Mouse (Mus musculus) megakaryocyte, embryonic 14.5 days (primary cell): Measurements from ENCODE around the gene Tbcd. TPM values are rescaled to one million over a fixed set of nuclear protein-coding genes. Genes with fewer than 3 reads are reported as not detected.

Source experiments
- H3K27me3 ChIP-seq: replicated peaks from 2 replicates; pipeline ENCODE3; 2012; ENCODE audit warnings: inconsistent platforms
- H3K36me3 ChIP-seq: replicated peaks from 2 replicates; pipeline ENCODE3; 2012; ENCODE audit warnings: low read length, inconsistent platforms, mixed read lengths
- H3K4me1 ChIP-seq: 2 replicates; pipeline ENCODE4 v1.6.1; 2012; ENCODE audit warnings: inconsistent platforms
- H3K4me3 ChIP-seq: replicated peaks from 2 replicates; pipeline ENCODE3; 2012; ENCODE audit warnings: moderate library complexity, mild to moderate bottlenecking, inconsistent platforms
- H3K9me3 ChIP-seq: 2 replicates; pipeline ENCODE4 v1.6.1; 2012; ENCODE audit warnings: inconsistent platforms
- FLI1 ChIP-seq: IDR thresholded peaks from 2 replicates; pipeline ENCODE4 v1.6.1; 2012; ENCODE audit warnings: low read length, inconsistent platforms, mixed read lengths
- GATA1 ChIP-seq: IDR thresholded peaks from 3 replicates; pipeline ENCODE4 v1.6.1; 2012; ENCODE audit warnings: mixed read lengths, low read length, inconsistent platforms, borderline replicate concordance
- polyA plus RNA-seq: library from polyadenylated mRNA; stranded (reverse); fragments of >175 nt; gene quantifications from 2 replicates; pipeline ENCODE4 v1.2.3, GENCODE M21; 2012; ENCODE audit warnings: low replicate concordance; ENCODE audit not compliant: insufficient read depth

Tbcd gene
- polyA plus RNA-seq, 1 experiment = 3.3 TPM

DNA sequence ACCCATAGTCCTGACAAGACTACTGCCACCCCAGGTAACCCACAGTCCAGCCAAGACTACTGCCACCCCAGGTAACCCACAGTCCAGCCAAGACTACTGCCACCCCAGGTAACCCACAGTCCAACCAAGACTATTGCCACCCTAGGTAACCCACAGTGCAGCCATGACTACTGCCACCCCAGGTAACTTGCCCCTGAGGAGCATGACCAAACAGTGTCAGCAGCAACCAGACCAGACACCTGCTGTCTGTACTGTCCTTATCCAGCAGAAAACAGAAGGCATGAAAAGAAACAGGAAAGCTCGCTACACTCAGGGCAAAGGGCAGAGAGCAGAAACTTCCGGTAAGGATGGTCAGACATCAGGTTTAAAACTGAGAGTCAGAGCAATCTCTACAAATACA lies 209.4 kb downstream of the Tbcd start:
- Histone ChIP-seq H3K4me1 (peaks cover 23% of the 10 kb centered on the region), H3K36me3 (peaks cover 62% of the 10 kb centered on the region), H3K4me3 (no peak overlapping the region), H3K27me3 (no peaks in the 10 kb centered on the region), H3K9me3 (peaks cover 7% of the 10 kb centered on the region)
- TF ChIP-seq FLI1 = no peak
- TF ChIP-seq GATA1 = no peak

Other genes with a start within 250 kb of the Tbcd start
- 3.7 and 4.2 TPM in 2 replicates for gene Hexdc, start 247.5 kb upstream of the Tbcd start, polyA plus RNA-seq
- gene Ogfod3, start 247.2 kb upstream of the Tbcd start, polyA plus RNA-seq = 4.5 and 7.6 TPM in 2 replicates
- 1.1 and 9.5 TPM in 2 replicates for gene Cybc1, start 222.6 kb upstream of the Tbcd start, polyA plus RNA-seq
- 10.2 and 13.3 TPM in 2 replicates for gene Narf, start 214.7 kb upstream of the Tbcd start, polyA plus RNA-seq
- gene Foxk2, start 192.0 kb upstream of the Tbcd start, polyA plus RNA-seq = 24.9 and 43.6 TPM in 2 replicates
- gene Wdr45b, start 97.5 kb upstream of the Tbcd start, polyA plus RNA-seq = 5.5 and 5.6 TPM in 2 replicates
- 0.30 and 1.5 TPM in 2 replicates for gene Rab40b, start 63.7 kb upstream of the Tbcd start, polyA plus RNA-seq
- gene Fn3krp, start 30.5 kb upstream of the Tbcd start, polyA plus RNA-seq = 0.48 TPM in 1 of 2 replicates, not detected in the other
- gene Fn3k, start 17.0 kb upstream of the Tbcd start, polyA plus RNA-seq = not detected in 2 replicates
- gene Zfp750, start 67.4 kb downstream of the Tbcd start, polyA plus RNA-seq = 0.09 TPM in 1 of 2 replicates, not detected in the other
- gene B3gntl1, start 221.2 kb downstream of the Tbcd start, polyA plus RNA-seq = 0.60 and 0.77 TPM in 2 replicates
- 2.1 and 12.5 TPM in 2 replicates for gene Metrnl, start 249.6 kb downstream of the Tbcd start, polyA plus RNA-seq